ENCODE assay signal across 14 mouse cellular contexts in the genomic region with DNA sequence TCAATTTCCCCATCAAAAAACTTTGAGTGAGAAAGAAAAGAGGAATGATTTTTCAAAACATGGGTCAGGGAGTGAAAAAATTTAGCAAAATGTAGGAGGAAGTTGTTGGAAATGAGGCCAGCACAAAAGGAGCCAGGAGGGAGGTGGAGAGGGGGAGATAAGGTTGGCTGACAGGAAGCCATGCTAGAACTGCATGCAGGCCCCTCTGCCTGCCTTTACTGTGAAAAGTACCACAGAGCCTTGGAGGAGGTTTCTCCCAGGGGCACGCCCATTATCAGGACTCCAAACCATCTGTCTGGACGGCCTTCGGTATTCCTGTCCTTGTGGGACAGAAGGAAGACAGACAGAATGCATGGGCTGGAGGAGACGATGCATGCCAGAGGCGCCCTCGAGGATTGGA.
"Had no signal": no experiment of that assay in that cellular context is flagged by ENCODE, and none has a peak within 500 bp of the region (broad histone marks: within the 10 kb centered on the region; RNA-seq: fewer than 3 reads in every experiment).

No protein-coding gene starts in this region.

- H3K36me3 ChIP-seq: liver, embryonic 13.5 days; midbrain, embryonic 10.5 days; midbrain, embryonic 13.5 days; neural tube, embryonic 13.5 days had no signal

- ATAC-seq: midbrain, embryonic 13.5 days; midbrain, embryonic 16.5 days had no signal

- H3K4me3 ChIP-seq: liver, embryonic 13.5 days; midbrain, embryonic 10.5 days; midbrain, embryonic 13.5 days; myocyte; neural tube, embryonic 13.5 days had no signal

- DNase-seq: kidney, adult 9 months; kidney, postnatal 14 days; kidney, postnatal 4 days; liver, embryonic 13.5 days; lung, adult 2 months; lung, postnatal 14 days; lung, postnatal 4 days; thymus, adult 18-20 months; thymus, postnatal 36 days had no signal

- H3K9me3 ChIP-seq: liver, embryonic 13.5 days; midbrain, embryonic 10.5 days; midbrain, embryonic 13.5 days; neural tube, embryonic 13.5 days had no signal

- H3K27ac ChIP-seq: liver, embryonic 13.5 days; midbrain, embryonic 10.5 days; midbrain, embryonic 13.5 days; neural tube, embryonic 13.5 days had no signal

- H3K4me1 ChIP-seq: midbrain, embryonic 10.5 days; midbrain, embryonic 13.5 days; neural tube, embryonic 13.5 days had no signal

- H3K27me3 ChIP-seq: liver, embryonic 13.5 days; midbrain, embryonic 13.5 days; neural tube, embryonic 13.5 days had no signal

- H3K9ac ChIP-seq: liver, embryonic 13.5 days; midbrain, embryonic 13.5 days; neural tube, embryonic 13.5 days had no signal

- H3K4me2 ChIP-seq: liver, embryonic 13.5 days; midbrain, embryonic 13.5 days; neural tube, embryonic 13.5 days had no signal
